Mouse (Mus musculus): Measurements from ENCODE around the gene Rhox4b.
"Not testable (repeated sequence)": the region's sequence is repeated elsewhere in the genome, so short reads cannot be mapped to it uniquely, and the experiment has no call there.

Rhox4b gene

DNA sequence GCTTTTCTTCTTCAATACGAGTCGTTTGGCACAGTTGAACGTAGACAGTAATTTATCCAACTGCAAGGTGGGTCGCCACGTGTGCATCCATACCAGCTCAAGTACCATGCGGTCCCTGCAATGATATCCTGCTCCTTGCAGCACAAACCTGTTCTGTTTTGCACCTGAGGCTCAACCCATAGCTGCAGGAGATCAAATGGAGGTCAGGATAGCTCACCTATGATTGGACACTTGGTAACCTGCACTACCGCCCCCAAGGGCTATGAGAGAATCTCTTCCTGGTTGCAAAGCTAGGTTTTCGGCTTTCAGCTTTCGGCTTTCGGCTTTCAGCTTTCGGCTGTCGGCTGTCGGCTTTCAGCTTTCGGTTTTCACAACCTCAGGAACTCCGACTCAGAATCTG, at the start of gene Rhox4b:
Rhox4b (plus strand) TSS at position 301 of the 400 bp plus-strand sequence.
- DNase-seq (ENCODE audit: low read depth, low spot score): not testable (repeated sequence)

DNA sequence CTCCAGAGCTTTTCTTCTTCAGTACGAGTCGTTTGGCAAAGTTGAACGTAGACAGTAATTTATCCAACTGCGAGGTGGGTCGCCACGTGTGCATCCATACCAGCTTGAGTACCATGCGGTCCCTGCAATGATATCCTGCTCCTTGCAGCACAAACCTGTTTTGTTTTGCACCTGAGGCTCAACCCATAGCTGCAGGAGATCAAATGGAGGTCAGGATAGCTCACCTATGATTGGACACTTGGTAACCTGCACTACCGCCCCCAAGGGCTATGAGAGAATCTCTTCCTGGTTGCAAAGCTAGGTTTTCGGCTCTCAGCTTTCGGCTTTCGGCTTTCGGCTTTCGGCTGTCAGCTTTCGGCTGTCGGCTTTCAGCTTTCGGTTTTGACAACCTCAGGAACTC, 41.7 kb upstream of the Rhox4b start, which contains the start of gene Rhox4a2:
Rhox4a2 (plus strand) TSS at position 301 of the 400 bp plus-strand sequence.
- not testable (repeated sequence) for DNase-seq (ENCODE audit: low read depth, low spot score)

DNA sequence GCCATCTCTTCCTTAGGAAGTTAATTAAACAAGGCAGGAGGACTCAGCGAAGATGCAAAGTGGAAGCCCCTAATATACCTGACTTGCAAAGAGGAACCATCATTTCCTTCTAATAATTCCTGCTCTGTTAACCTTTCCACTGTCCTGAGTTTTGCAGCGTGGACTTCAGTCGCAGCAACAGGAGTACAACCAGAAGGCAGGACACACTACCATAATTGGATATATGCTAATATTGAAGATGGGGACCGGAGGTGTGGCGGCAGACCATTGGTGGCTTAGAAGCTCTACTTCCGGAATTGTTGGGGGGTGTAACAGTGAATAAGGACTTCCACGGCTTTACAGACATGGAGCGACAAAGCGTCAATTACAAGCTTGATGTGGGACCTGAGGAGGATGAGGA, 20.5 kb upstream of the Rhox4b start, which contains the start of gene Rhox2b:
Rhox2b (plus strand) TSS at position 301 of the 400 bp plus-strand sequence.
- not testable (repeated sequence) for DNase-seq (ENCODE audit: low read depth, low spot score)

DNA sequence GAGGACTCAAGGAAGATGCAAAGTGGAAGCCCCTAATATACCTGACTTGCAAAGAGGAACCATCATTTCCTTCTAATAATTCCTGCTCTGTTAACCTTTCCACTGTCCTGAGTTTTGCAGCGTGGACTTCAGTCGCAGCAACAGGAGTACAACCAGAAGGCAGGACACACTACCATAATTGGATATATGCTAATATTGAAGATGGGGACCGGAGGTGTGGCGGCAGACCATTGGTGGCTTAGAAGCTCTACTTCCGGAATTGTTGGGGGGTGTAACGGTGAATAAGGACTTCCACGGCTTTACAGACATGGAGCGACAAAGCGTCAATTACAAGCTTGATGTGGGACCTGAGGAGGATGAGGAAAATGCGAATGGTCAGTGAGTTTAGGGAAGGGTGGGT, 21.1 kb downstream of the Rhox4b start, which contains the start of gene Rhox2c:
Rhox2c (plus strand) TSS at position 301 of the 400 bp plus-strand sequence.
- not testable (repeated sequence) for DNase-seq (ENCODE audit: low read depth, low spot score)

DNA sequence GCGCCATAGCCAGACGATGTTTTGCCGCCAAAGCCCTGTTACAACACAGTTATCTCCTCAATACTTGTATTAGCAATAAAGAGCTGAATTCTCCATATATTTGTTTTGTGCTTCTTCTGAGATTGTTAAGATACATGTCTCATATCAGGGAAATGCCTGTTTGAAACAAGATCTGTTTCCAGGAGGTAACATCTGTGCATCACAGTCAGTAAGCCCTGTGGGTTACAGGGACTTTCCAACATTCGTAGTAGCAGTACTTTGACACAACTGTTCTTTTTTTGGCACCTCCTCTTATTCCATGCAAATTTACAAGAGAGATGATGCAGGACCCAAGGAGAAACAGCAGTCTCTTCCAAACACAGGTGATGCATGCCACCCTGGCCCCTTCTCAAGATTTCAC, 26.0 kb downstream of the Rhox4b start, which contains the start of gene Rhox3c:
Rhox3c (plus strand) TSS at position 301 of the 400 bp plus-strand sequence.
- DNase-seq (ENCODE audit: low read depth, low spot score): not testable (repeated sequence)

DNA sequence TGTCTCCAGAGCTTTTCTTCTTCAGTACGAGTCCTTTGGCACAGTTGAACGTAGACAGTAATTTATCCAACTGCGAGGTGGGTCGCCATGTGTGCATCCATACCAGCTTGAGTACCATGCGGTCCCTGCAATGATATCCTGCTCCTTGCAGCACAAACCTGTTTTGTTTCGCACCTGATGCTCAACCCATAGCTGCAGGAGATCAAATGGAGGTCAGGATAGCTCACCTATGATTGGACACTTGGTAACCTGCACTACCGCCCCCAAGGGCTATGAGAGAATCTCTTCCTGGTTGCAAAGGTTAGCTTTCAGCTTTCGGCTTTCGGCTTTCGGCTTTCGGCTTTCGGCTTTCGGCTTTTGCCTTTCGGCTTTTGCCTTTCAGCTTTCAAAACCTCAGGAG, 47.7 kb downstream of the Rhox4b start, which contains the start of gene Rhox4c:
Rhox4c (plus strand) TSS at position 301 of the 400 bp plus-strand sequence.
- not testable (repeated sequence) for DNase-seq (ENCODE audit: low read depth, low spot score)

Measured in WW6 (cell line).